Mouse (Mus musculus) liver, postnatal 0 days (tissue): ENCODE results near the gene Gm17268. TPM values are rescaled to one million over a fixed set of nuclear protein-coding genes. Genes with fewer than 3 reads are reported as not detected.

Experiments
- ATAC-seq: fragments of 200-750 bp; cut with Nextera tagmentation; 2 replicates; pipeline ENCODE4 v1.8.0; 2017; ENCODE audit warnings: mild to moderate bottlenecking, moderate library complexity
- DNase-seq: peaks from one replicate; pipeline ENCODE4 v3.0.0-alpha.2; 2016
- H3K27ac ChIP-seq: fragments of 300-500 bp; sonication (generic); 2 replicates; pipeline ENCODE4 v1.5.1; 2014; ENCODE audit warnings: antibody characterized with exemption, moderate library complexity, mild to moderate bottlenecking, low read depth
- H3K27me3 ChIP-seq: fragments of 300-500 bp; sonication (generic); 2 replicates; pipeline ENCODE4 v1.6.1; 2014; ENCODE audit warnings: low read length, control low read depth, mixed read lengths; ENCODE audit not compliant: insufficient read depth
- H3K36me3 ChIP-seq: fragments of 300-500 bp; sonication (generic); replicated peaks from 2 replicates; pipeline ENCODE4 v1.6.1; 2014; ENCODE audit warnings: mild to moderate bottlenecking, control low read depth, low read length, moderate library complexity, mixed read lengths; ENCODE audit not compliant: insufficient read depth
- H3K4me1 ChIP-seq: fragments of 300-500 bp; sonication (generic); 2 replicates; pipeline ENCODE4 v1.6.1; 2014; ENCODE audit warnings: antibody characterized with exemption, mild to moderate bottlenecking, control low read depth; ENCODE audit not compliant: insufficient read depth
- H3K4me2 ChIP-seq: fragments of 300-500 bp; sonication (generic); 2 replicates; pipeline ENCODE4 v1.6.1; 2014; ENCODE audit warnings: low read depth, mild to moderate bottlenecking, low read length, moderate library complexity, mixed read lengths
- H3K4me3 ChIP-seq: fragments of 300-500 bp; sonication (generic); 2 replicates; pipeline ENCODE4 v1.5.1; 2014; ENCODE audit warnings: low read depth, low read length
- H3K9ac ChIP-seq: fragments of 300-500 bp; sonication (generic); replicated peaks from 2 replicates; pipeline ENCODE4 v1.6.1; 2014; ENCODE audit warnings: mild to moderate bottlenecking, moderate library complexity
- H3K9me3 ChIP-seq: fragments of 300-500 bp; sonication (generic); 2 replicates; pipeline ENCODE4 v1.6.1; 2016; ENCODE audit warnings: mild to moderate bottlenecking, control low read depth, low read length, mixed read lengths
- CTCF ChIP-seq: sonication (generic); IDR thresholded peaks from 2 replicates; pipeline ENCODE4 v1.5.1; 2016; ENCODE audit warnings: antibody characterized with exemption, low read depth
- EP300 ChIP-seq: IDR thresholded peaks from 2 replicates; pipeline ENCODE4 v1.6.1; 2016; ENCODE audit warnings: antibody characterized with exemption, low read depth, mild to moderate bottlenecking
- WGBS: fragments of 180-500 bp; shearing (Covaris S2); extraction: QIAGEN DNeasy Blood & Tissue Kit; methylation state at CpG from one replicate; pipeline ENCODE4 v1.1.7; 2014; ENCODE audit not compliant: insufficient replicate concordance; 5-methylcytosine and 5-hydroxymethylcytosine counted together
- polyA plus RNA-seq: library from polyadenylated mRNA; unstranded; fragments of >200 nt; fragmentation: Nextera tagmentation; extraction: Ambion mirVana; gene quantifications from 2 replicates; pipeline ENCODE4 v1.2.1, GENCODE M21; 2015

Gm17268 gene
- polyA plus RNA-seq, 1 experiment from 2014 or later, result not detected

- ATAC-seq (no peak), DNase-seq (no peak)
- Histone ChIP-seq H3K27me3 (no peaks in the 10 kb centered on the region), H3K9ac (no peak overlapping the region), H3K9me3 (no peaks in the 10 kb centered on the region), H3K4me3 (no peak overlapping the region), H3K4me2 (no peak overlapping the region), H3K27ac (no peak overlapping the region), H3K4me1 (no peaks in the 10 kb centered on the region), H3K36me3 (no peaks in the 10 kb centered on the region)
- WGBS, result 55% methylated on average over 11 of the region's 11 CpGs
- TF ChIP-seq CTCF (no peak), EP300 (no peak)
Observed at GRCm38 (mm10) chr11:81982191-81982590, 56.2 kb downstream of the Gm17268 start.

Other genes starting within 250 kb of the Gm17268 start
- gene 5530401A14Rik, start 177.9 kb downstream of the Gm17268 start, polyA plus RNA-seq, result not detected in 2 replicates
- not detected in 2 replicates for gene Asic2, start 70.1 kb downstream of the Gm17268 start, polyA plus RNA-seq
- gene Ccl2, start 3.0 kb downstream of the Gm17268 start, polyA plus RNA-seq, result 1.8 and 2.5 TPM in 2 replicates
- gene Ccl7, start 7.2 kb upstream of the Gm17268 start, polyA plus RNA-seq, result 0.51 and 1.1 TPM in 2 replicates
- gene Ccl11, start 19.3 kb upstream of the Gm17268 start, polyA plus RNA-seq, result 0.09 TPM in 1 of 2 replicates, not detected in the other
- gene Ccl12, start 63.3 kb upstream of the Gm17268 start, polyA plus RNA-seq, result 0.88 and 1.4 TPM in 2 replicates
- 0.24 and 0.39 TPM in 2 replicates for gene Ccl8, start 76.6 kb upstream of the Gm17268 start, polyA plus RNA-seq